Mouse (Mus musculus) olfactory bulb, adult 2 months (tissue): ENCODE measurements around the gene Mvp. TPM values are rescaled to one million over a fixed set of nuclear protein-coding genes. Genes with fewer than 3 reads are reported as not detected.

Experiments
- H3K27ac ChIP-seq: fragments of 200-500 bp; 2 replicates; pipeline ENCODE4 v1.5.1; 2012; ENCODE audit warnings: low read depth, low read length; ENCODE audit not compliant: insufficient read depth
- H3K4me1 ChIP-seq: fragments of 200-500 bp; 2 replicates; pipeline ENCODE4 v1.6.1; 2012; ENCODE audit warnings: low read length; ENCODE audit not compliant: control insufficient read depth, insufficient read depth
- H3K4me3 ChIP-seq: fragments of 200-500 bp; 2 replicates; pipeline ENCODE4 v1.5.1; 2012; ENCODE audit warnings: mild to moderate bottlenecking, low read depth, low read length, moderate library complexity; ENCODE audit not compliant: insufficient read depth
- CTCF ChIP-seq: fragments of 200-500 bp; IDR thresholded peaks from 2 replicates; pipeline ENCODE4 v1.5.1; 2012; ENCODE audit warnings: low read depth, mild to moderate bottlenecking, low read length, moderate library complexity; ENCODE audit not compliant: insufficient read depth
- POLR2A ChIP-seq: fragments of 200-500 bp; IDR thresholded peaks from 2 replicates; pipeline ENCODE4 v1.6.1; 2012; ENCODE audit warnings: mild to moderate bottlenecking, low read depth, low read length, moderate library complexity; ENCODE audit not compliant: insufficient read depth
- WGBS: fragments of 180-500 bp; shearing (Covaris S2); methylation state at CpG from one replicate; pipeline ENCODE4 v1.1.7; 2018; 5-methylcytosine and 5-hydroxymethylcytosine counted together
- polyA plus RNA-seq: library from polyadenylated mRNA; stranded (reverse); fragments of >200 nt; gene quantifications from 2 replicates; pipeline ENCODE4 v1.2.4, GENCODE M21; 2012; ENCODE audit warnings: low replicate concordance; ENCODE audit not compliant: missing spikeins, insufficient read depth, insufficient read length

Mvp gene
- polyA plus RNA-seq, 1 experiment: not detected

DNA sequence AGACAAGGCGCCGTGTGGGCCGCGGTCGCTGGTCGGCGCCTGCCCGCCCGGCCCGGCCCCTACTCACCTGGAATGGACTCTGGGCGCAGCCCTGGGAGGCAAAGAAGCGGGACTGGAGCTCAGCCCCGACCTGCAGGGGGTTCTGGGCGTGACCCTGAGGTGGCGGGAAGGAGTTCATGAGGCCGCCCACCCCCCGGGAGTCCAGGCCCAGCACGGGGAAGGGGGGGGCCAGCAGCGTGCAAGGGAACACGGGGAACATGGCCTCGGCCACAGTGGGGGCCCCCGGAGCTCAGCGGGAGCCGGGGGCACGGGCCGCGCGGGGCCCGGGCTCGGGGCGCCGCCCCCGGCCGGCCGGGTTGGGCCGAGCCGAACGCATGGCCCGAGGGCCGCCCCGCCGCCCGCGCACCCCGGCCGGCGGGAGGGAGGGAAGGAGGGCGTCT lies 11.8 kb upstream of the Mvp start:
- TF ChIP-seq POLR2A: no peak
- no peak for TF ChIP-seq CTCF
- peaks cover 44% of the 10 kb centered on the region for H3K4me1 ChIP-seq
- peak overlapping the region; percentile 97 for H3K4me3 ChIP-seq
- H3K27ac ChIP-seq: peak overlapping the region; percentile 97
- under 1% methylated on average over 35 of the region's 48 CpGs for WGBS

DNA sequence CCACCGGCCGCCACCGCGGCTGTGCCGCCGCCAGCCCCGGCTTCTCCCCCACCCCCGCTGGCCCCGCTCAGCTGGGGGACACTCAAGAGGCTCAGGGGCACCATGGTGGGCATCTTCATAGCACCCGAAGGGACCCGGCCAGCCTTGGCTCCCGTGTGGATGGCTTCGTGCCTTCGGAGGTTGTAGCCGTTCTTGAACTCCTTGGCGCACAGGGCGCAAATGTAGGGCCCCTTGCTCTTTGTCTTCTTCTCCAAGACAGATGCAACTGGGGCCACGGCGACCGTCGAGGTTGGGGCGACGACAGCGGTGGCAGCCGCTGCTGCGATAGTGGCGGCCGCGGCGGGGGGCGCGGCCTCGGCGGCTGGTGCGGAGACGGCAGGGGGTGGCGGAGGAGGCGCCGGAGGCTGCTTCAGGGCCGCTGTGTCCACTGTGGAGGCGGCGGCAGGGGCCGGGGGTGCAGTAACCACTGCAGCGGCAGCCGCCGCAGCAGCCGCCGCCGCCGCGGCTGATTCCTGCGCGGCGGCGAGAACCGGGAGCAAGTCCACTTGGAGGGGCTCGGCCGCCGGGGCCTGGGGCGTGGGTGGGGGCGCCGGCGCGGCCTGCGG lies 11.2 kb upstream of the Mvp start:
- Histone ChIP-seq H3K4me1 (peaks cover 45% of the 10 kb centered on the region), H3K4me3 (peak overlapping the region; percentile 97), H3K27ac (peak overlapping the region; percentile 97)
- TF ChIP-seq POLR2A (no peak), CTCF (no peak; the same call in 1 of the 2 replicates)
- WGBS: under 1% methylated on average over 62 of the region's 65 CpGs

- H3K27ac ChIP-seq: peak overlapping the region; percentile 79
- WGBS: 2% methylated on average over 30 of the region's 30 CpGs
- peaks cover 48% of the 10 kb centered on the region for H3K4me1 ChIP-seq
- H3K4me3 ChIP-seq: peak overlapping the region; percentile 97
- TF ChIP-seq POLR2A: no peak
- peak; percentile 32 for TF ChIP-seq CTCF
These were observed 10.5 kb upstream of the Mvp start for GRCm38 (mm10) chr7:127024755-127025555.

DNA sequence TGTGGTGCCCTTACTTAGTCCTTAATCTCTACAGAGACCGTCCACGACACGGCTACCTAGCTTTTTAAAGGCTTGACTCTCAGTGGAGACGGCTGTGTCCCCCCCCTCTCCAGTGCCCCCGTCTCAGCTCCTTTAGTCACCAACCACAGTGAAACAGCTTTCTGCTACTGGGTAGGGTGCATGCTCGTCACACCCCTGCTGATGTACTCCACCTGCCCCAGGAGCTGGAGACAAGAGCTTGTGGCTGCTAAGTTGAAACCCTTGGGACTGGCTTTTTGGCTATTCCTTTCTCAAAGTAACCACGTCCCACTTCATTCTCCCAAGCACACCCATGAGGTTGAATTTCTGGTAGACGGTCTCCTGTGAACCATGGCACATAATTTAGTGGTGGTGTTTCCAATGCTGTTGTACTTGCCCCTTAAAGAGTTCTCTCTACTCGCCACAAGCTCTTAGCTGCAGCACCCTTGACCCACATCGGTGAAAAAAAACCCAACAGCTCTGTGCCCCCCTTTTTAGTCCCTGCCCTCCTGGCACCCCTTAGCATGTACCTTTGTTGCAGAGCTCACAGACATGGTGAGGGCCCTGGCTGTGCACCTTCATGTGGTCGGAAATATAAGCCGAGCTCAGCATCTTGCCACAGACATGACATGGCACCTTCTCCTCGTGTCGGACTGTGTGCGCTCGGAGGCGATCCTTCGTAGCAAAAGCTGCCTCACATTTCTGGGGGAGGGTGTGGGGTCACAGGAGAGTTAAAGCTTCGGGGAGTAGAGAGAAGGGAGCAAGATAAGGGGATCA lies 9.7 kb upstream of the Mvp start:
- Histone ChIP-seq H3K4me1 (peaks cover 57% of the 10 kb centered on the region), H3K4me3 (peak overlapping the region; percentile 97), H3K27ac (0 out of 2 replicates have a peak overlapping the region, but pooled peaks have one; percentile 79)
- TF ChIP-seq POLR2A: no peak
- TF ChIP-seq CTCF: no peak
- 12% methylated on average over 19 of the region's 19 CpGs for WGBS

- H3K4me3 ChIP-seq: no peak overlapping the region
- H3K27ac ChIP-seq: no peak overlapping the region
- WGBS: 73% methylated on average over 13 of the region's 13 CpGs
- TF ChIP-seq POLR2A (no peak), CTCF (no peak)
- H3K4me1 ChIP-seq: peaks cover 64% of the 10 kb centered on the region
These were observed 8.9 kb upstream of the Mvp start for GRCm38 (mm10) chr7:127023272-127023691.

DNA sequence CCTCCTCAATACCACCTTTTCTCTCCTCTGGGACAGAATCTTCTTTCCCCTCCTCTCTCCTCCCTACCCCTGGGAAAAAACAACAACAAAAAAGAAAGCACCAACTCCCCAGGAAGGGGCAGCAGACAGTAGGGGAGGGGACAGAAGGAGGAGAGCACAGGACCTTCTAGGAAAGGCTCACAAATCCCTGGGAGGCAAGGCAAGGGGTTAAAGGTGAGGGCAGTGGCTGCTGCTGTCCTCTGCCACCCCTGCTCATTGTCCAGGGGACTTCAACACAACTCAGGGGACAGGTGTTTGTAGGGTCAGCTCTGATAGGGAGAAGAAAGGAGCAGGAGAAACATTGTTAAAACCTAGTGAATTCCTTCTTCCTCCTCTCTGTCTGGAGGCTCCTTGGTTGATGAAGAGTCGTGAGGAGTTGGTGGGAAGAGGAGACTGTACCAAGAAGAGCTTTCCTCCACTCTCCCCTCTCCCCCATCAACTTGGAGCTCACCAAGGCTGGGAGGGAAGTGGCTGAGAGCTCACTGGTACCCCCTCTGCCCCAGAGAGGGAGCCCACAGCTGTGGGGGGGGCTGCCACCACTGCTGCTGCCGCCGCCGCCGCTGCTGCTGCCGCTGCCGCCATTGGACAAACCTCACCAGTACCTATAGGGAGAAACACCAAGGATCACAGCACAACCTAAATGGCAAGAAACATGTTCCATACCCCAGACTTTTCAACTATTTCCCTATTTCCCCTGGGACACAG lies 8.3 kb upstream of the Mvp start:
- Histone ChIP-seq H3K27ac (no peak overlapping the region), H3K4me3 (no peak overlapping the region), H3K4me1 (peaks cover 64% of the 10 kb centered on the region)
- no peak for TF ChIP-seq CTCF
- TF ChIP-seq POLR2A: no peak
- WGBS: 72% methylated on average over 7 of the region's 7 CpGs

- no peak for TF ChIP-seq POLR2A
- TF ChIP-seq CTCF: no peak
- H3K4me1 ChIP-seq: peaks cover 67% of the 10 kb centered on the region
- H3K4me3 ChIP-seq: peak overlapping the region; percentile 61
- 33% methylated on average over 5 of the region's 5 CpGs for whole genome bisulfite sequencing
- H3K27ac ChIP-seq: peak overlapping the region; percentile 60
These were observed 7.4 kb upstream of the Mvp start for GRCm38 (mm10) chr7:127021563-127022527.
